8 mouse cellular contexts compared by ENCODE assay signal in the genomic region with DNA sequence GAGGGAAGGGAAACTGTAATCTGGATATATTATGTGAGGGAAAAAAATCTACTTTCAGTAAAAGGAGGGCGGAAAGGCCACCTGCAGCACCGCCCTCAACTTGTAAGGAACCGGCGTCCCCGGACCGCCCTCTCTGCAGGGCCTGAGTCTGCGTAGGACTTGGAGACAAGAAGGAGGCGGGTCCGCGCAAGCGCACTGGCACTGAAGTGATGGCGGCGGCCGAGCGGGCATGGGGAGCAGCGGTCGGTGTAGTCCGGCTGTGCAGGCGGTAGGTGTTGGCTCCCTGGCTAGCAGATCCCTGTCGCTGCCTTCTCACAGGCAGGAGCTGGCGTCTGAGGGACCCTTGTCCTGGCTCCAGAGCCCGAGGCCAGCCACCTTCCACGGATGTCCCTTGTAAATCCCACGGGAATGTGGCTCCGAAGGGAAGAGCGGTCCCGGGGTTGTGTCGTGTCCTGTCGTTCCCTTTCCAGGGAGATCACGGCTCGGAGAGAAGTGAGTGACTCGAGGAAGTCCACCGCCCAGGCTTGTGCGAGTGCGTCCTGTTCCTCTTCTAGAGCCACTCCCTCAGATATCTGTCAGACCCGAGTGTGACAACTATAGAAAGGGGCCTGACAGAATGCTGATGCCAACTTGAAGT. TPM values are rescaled to one million over a fixed set of nuclear protein-coding genes. Genes with fewer than 3 reads are reported as not detected.
A peak's percentile ranks its signal among the peaks of the same experiment; 100 is the strongest.
DNase-seq lines count a peak whose midpoint lies in the region; ATAC-seq and TF ChIP-seq lines count a peak whose summit lies in the region.

No protein-coding gene starts in this region.

- H3K27ac ChIP-seq in hindbrain, embryonic 10.5 days, result peak overlapping the region; percentile 97
- peak overlapping the region; percentile 92 for H3K27ac ChIP-seq in lung, postnatal 0 days (ENCODE audit: low read length)

- peaks cover 17% of the 10 kb centered on the region for H3K4me1 ChIP-seq in hindbrain, embryonic 10.5 days (replicated peaks)
- peaks cover 6% of the 10 kb centered on the region; the same call in 1 of the 2 replicates for H3K4me1 ChIP-seq in lung, postnatal 0 days (ENCODE audit: insufficient read depth, low read depth, low read length)

- TF ChIP-seq CTCF in lung, postnatal 0 days (IDR thresholded peaks at IDR 0.05), result no peak

- no peaks in the 10 kb centered on the region for H3K27me3 ChIP-seq in hindbrain, embryonic 10.5 days (ENCODE audit: insufficient read depth, poor library complexity, severe bottlenecking)
- no peaks in the 10 kb centered on the region for H3K27me3 ChIP-seq in lung, postnatal 0 days (replicated peaks; ENCODE audit: insufficient read depth, low read length)

- WGBS in hindbrain, embryonic 10.5 days, result under 1% methylated on average over 36 of the region's 36 CpGs
- 1% methylated on average over 26 of the region's 36 CpGs for WGBS in lung, postnatal 0 days

- TF ChIP-seq EP300 in lung, postnatal 0 days (IDR thresholded peaks at IDR 0.05), result no peak

- peak overlapping the region; percentile 97 for H3K4me3 ChIP-seq in hindbrain, embryonic 10.5 days
- H3K4me3 ChIP-seq in lung, postnatal 0 days (ENCODE audit: low read depth, low read length), result peak overlapping the region; percentile 61

- H3K4me2 ChIP-seq in lung, postnatal 0 days (replicated peaks; ENCODE audit: low read depth, low read length), result peak overlapping the region; percentile 57

- peak; percentile 95 for DNase-seq in MN1 (ENCODE audit: low spot score)
- peak; percentile 94 for DNase-seq in cerebellum, adult 9-10 months
- DNase-seq in hindbrain, embryonic 10.5 days (ENCODE audit: low spot score), result peak; percentile 93
- DNase-seq in layer of hippocampus, adult 9-11 months, result peak; percentile 94
- DNase-seq in lung, postnatal 0 days (ENCODE audit: low spot score), result peak; percentile 97
- peak; percentile 91 for DNase-seq in ovary, postnatal 14 days (ENCODE audit: low spot score)
- DNase-seq in thymus, postnatal 14 days, result peak; percentile 97

- no peaks in the 10 kb centered on the region for H3K9me3 ChIP-seq in hindbrain, embryonic 10.5 days
- no peaks in the 10 kb centered on the region for H3K9me3 ChIP-seq in lung, postnatal 0 days (ENCODE audit: low read length)

- H3K9ac ChIP-seq in lung, postnatal 0 days (replicated peaks; ENCODE audit: low read depth), result peak overlapping the region; percentile 69

- H3K36me3 ChIP-seq in hindbrain, embryonic 10.5 days, result peaks cover 17% of the 10 kb centered on the region
- peaks cover 5% of the 10 kb centered on the region; the same call in 1 of the 2 replicates for H3K36me3 ChIP-seq in lung, postnatal 0 days (ENCODE audit: insufficient read depth, low read length)

- peak; percentile 98 for ATAC-seq in frontal cortex, adult (ENCODE audit: low TSS enrichment)
- ATAC-seq in lung, postnatal 0 days, result peak; percentile 99

RNA-seq across cellular contexts. Expression of gene Nfu1, which starts 0.8 kb away (rescaled TPM):
- 90.6 and 104 TPM in 2 replicates for polyA plus RNA-seq in hindbrain, embryonic 10.5 days (2016; fragmentation: Nextera tagmentation; extraction: Ambion mirVana)
- polyA plus RNA-seq in lung, postnatal 0 days (2015; fragmentation: Nextera tagmentation; extraction: Ambion mirVana), result 70.7 and 72.9 TPM in 2 replicates

RNA-seq across cellular contexts. Expression of gene Gfpt1, which starts 32.8 kb away (rescaled TPM):
- 11.4 and 15.0 TPM in 2 replicates for polyA plus RNA-seq in hindbrain, embryonic 10.5 days (2016; fragmentation: Nextera tagmentation; extraction: Ambion mirVana)
- 10.8 and 11.5 TPM in 2 replicates for polyA plus RNA-seq in lung, postnatal 0 days (2015; fragmentation: Nextera tagmentation; extraction: Ambion mirVana)

Comparison
In these comparisons a context has a peak if more than half of its experiments do, and no peak if none do; other contexts are left out.
1. Peak in every context shown above with its lines: DNase-seq, ATAC-seq, H3K4me3 ChIP-seq and H3K27ac ChIP-seq.